Mouse (Mus musculus) kidney, embryonic 14.5 days (tissue): ENCODE results near the gene Rpn2. TPM values are rescaled to one million over a fixed set of nuclear protein-coding genes. Genes with fewer than 3 reads are reported as not detected.

Source experiments
- ATAC-seq: fragments of 200-750 bp; cut with Nextera tagmentation; 2 replicates; pipeline ENCODE4 v1.8.0; 2017; ENCODE audit warnings: moderate number of reproducible peaks, mild to moderate bottlenecking, moderate TSS enrichment, moderate library complexity; ENCODE audit not compliant: low FRiP score, low TSS enrichment
- H3K27ac ChIP-seq: fragments of 300-500 bp; sonication (generic); 2 replicates; pipeline ENCODE4 v1.5.1; 2014; ENCODE audit warnings: low read depth, mild to moderate bottlenecking, low read length, moderate library complexity, mixed read lengths
- H3K27me3 ChIP-seq: fragments of 300-500 bp; sonication (generic); 2 replicates; pipeline ENCODE4 v1.6.1; 2014; ENCODE audit warnings: mild to moderate bottlenecking, low read length; ENCODE audit not compliant: control insufficient read depth, insufficient read depth
- H3K36me3 ChIP-seq: fragments of 300-500 bp; sonication (generic); 2 replicates; pipeline ENCODE4 v1.6.1; 2014; ENCODE audit warnings: low read length, mixed read lengths; ENCODE audit not compliant: control insufficient read depth, insufficient read depth
- H3K4me1 ChIP-seq: fragments of 300-500 bp; sonication (generic); 2 replicates; pipeline ENCODE4 v1.6.1; 2014; ENCODE audit warnings: low read length, mixed read lengths; ENCODE audit not compliant: control insufficient read depth, insufficient read depth
- H3K4me2 ChIP-seq: fragments of 300-500 bp; sonication (generic); replicated peaks from 2 replicates; pipeline ENCODE4 v1.6.1; 2014; ENCODE audit warnings: low read depth, mild to moderate bottlenecking, low read length
- H3K4me3 ChIP-seq: fragments of 300-500 bp; sonication (generic); 2 replicates; pipeline ENCODE4 v1.5.1; 2014; ENCODE audit warnings: mild to moderate bottlenecking, low read length
- H3K9ac ChIP-seq: fragments of 300-500 bp; sonication (generic); 2 replicates; pipeline ENCODE4 v1.6.1; 2014; ENCODE audit warnings: low read depth, mild to moderate bottlenecking, low read length, moderate library complexity
- H3K9me3 ChIP-seq: fragments of 300-500 bp; sonication (generic); 2 replicates; pipeline ENCODE4 v1.6.1; 2016; ENCODE audit warnings: low read length; ENCODE audit not compliant: control insufficient read depth
- WGBS: fragments of 180-500 bp; shearing (Covaris S2); extraction: QIAGEN DNeasy Blood & Tissue Kit; methylation state at CpG from one replicate; pipeline ENCODE4 v1.1.7; 2014; 5-methylcytosine and 5-hydroxymethylcytosine counted together
- polyA plus RNA-seq: library from polyadenylated mRNA; unstranded; fragments of >200 nt; fragmentation: Nextera tagmentation; extraction: Ambion mirVana; gene quantifications from 2 replicates; pipeline ENCODE4 v1.2.1, GENCODE M21; 2014

Rpn2 gene
- polyA plus RNA-seq, 1 experiment from 2014 or later: 311 TPM

DNA sequence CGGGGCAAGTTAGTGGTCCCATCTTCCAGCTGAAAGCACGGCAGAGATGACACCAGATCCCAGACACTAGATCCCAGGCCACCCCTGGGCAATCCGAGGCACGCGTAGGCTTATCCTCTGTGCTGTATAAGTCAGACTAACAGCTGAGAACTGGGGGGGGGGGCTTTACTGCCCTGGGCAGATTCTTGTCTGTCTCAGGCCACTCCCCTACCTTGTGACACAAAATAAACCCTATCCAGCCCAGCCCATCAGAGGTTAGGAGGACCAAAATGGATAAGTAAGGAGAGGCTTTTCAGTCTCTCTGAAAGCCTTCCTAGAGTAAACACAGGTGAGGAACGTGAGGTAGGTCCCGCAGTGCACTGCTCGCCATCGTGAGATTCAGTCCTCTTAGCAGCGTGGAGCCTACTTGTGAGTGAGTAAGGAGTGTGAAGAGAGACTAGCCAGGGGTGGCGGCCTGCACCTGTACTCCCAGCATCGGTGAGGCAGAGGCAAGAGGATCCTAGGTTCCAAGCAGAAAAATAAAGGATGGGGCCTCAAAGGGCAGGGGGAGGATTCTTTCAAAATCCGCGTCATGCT, 37.6 kb downstream of the Rpn2 start:
- Histone ChIP-seq H3K9ac (no peak overlapping the region), H3K27me3 (no peaks in the 10 kb centered on the region), H3K4me1 (no peaks in the 10 kb centered on the region), H3K4me2 (no peak overlapping the region), H3K9me3 (no peaks in the 10 kb centered on the region), H3K27ac (no peak overlapping the region), H3K36me3 (peaks cover 94% of the 10 kb centered on the region), H3K4me3 (no peak overlapping the region)
- 90% methylated on average over 14 of the region's 14 CpGs for WGBS
- no peak for ATAC-seq

DNA sequence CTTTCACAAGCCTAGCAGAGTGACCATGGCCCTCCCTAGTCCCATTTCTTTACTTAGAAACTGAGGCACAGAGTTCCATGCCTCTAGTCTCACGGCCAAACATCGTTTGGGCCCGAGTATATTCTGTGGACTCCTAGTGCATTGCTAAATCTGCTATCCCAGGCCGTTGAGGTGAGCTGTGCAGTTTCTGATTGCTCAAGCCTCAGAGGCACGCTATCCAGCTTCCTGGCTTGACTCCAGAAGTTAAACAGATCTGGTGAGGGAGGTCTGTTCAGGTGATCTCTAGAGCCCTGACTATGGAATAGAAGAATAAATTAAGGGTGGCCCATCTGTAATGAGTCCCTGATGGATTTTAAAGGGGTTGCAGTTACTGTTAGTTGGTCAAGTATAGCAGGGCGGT, 38.4 kb downstream of the Rpn2 start:
- 91% methylated on average over 6 of the region's 6 CpGs for WGBS
- H3K36me3 ChIP-seq: peaks cover 94% of the 10 kb centered on the region
- ATAC-seq: no peak

DNA sequence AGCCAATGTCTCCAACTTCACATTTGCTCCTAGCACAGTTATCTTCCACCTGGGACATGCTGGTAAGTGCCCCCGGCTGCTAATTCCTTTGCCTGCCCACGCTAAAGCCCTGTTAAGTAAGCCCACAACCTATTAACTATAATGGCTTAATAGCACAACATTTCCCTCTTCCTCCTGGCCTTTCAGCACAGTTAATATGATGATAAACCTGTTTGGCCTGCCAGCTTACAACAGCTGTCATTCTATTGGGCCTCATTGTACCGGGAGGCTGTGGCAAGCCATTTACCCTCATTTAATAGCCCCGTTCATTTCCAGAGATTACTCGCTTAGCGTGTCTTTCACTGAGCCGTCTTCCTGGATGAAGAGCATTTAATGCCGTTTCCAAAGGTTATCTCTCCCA, 41.3 kb downstream of the Rpn2 start:
- no peaks in the 10 kb centered on the region for H3K9me3 ChIP-seq
- H3K4me3 ChIP-seq: no peak overlapping the region
- no peaks in the 10 kb centered on the region for H3K27me3 ChIP-seq
- no peak overlapping the region for H3K9ac ChIP-seq
- H3K36me3 ChIP-seq: peaks cover 94% of the 10 kb centered on the region
- H3K27ac ChIP-seq: no peak overlapping the region
- no peak for ATAC-seq
- no peaks in the 10 kb centered on the region for H3K4me1 ChIP-seq
- no peak overlapping the region for H3K4me2 ChIP-seq
- 66% methylated on average over 8 of the region's 8 CpGs for WGBS

More for the DNA sequence above, 38.4 kb downstream of the Rpn2 start:
- Histone ChIP-seq H3K9me3 (no peaks in the 10 kb centered on the region), H3K4me3 (no peak overlapping the region), H3K4me2 (no peak overlapping the region), H3K4me1 (no peaks in the 10 kb centered on the region), H3K27me3 (no peaks in the 10 kb centered on the region), H3K27ac (no peak overlapping the region), H3K9ac (no peak overlapping the region)

DNA sequence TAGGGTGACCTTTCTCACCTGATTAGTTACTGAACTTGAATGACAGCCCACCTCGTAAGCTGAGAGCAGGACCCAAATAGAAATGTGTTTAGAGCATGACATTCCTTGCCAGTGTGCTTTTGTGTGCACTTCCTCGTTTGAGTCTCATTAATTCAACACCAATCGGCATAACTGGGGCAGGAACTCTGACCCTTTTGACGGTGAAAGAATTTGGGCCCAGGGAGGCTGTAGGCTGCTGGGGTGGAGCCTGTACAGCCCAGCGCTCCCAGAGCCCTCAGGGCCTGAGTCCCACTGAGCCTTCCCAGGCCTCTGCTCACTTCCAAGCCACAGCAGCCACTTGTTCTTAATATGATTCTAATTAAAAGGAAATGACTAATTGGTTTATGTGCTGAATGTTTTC, 42.1 kb downstream of the Rpn2 start:
- H3K4me1 ChIP-seq: no peaks in the 10 kb centered on the region
- no peak overlapping the region for H3K4me3 ChIP-seq
- H3K27ac ChIP-seq: no peak overlapping the region
- no peaks in the 10 kb centered on the region for H3K9me3 ChIP-seq
- H3K4me2 ChIP-seq: no peak overlapping the region
- H3K36me3 ChIP-seq: peaks cover 93% of the 10 kb centered on the region
- no peak overlapping the region for H3K9ac ChIP-seq
- 70% methylated on average over 5 of the region's 5 CpGs for WGBS
- no peaks in the 10 kb centered on the region for H3K27me3 ChIP-seq
- ATAC-seq: no peak

DNA sequence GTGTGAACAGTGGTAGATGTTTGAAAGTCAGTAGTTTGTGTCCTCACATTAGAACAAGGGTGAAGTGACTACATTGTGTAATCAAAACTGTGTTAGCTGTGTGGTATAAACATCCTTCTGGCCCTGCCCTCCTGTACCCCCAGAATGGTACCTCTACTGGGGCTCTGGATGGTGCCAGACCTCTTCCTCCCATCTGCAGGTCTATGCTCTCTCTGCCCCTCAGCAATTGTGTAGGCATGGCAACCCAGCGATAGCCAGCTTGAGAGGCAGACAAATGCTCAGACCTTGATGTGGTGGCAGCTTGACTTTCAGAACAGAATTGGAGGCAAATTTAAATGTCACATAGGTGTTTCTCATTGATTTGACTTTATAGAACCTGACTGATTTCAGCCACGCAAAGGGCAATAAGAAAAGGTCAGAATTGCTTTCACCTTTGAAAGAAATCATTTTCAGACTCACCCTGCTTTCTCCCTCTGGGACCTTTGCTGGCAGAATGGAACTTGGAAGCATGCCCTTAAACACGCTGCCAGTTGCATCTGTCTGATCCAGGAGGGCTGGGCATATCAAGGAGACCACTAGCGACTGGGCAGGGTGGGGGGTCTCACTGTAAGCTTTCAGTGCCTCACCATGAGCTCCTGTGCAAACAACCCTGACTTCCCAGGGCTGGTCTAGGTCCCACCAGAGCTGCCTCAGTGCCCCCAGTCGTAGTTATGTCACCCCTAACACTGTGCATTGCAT, 43.4 kb downstream of the Rpn2 start:
- Histone ChIP-seq H3K4me2 (no peak overlapping the region), H3K36me3 (peaks cover 93% of the 10 kb centered on the region), H3K4me1 (no peaks in the 10 kb centered on the region), H3K4me3 (no peak overlapping the region), H3K9ac (no peak overlapping the region), H3K27me3 (no peaks in the 10 kb centered on the region), H3K27ac (no peak overlapping the region), H3K9me3 (no peaks in the 10 kb centered on the region)
- WGBS: 86% methylated on average over 5 of the region's 5 CpGs
- ATAC-seq: no peak

DNA sequence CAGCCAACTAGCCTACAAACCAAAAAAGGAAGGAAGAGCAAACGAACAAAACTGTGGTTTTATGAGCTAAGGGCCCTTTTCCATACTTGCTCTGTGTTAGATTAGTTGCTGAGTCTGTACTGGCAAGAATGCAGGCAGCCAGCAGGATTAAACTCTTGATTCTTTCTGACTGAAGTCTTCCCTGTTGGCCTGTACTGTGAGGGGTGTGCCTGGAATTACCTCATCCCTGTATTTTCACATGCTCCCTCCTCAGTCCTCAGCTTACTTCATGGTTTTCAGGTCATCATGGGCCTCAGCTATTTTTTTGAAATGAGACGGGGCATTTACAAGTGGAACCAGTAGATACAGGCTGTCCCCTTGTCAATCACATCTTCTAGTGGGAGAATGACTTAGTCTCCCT, 46.4 kb downstream of the Rpn2 start:
- Histone ChIP-seq H3K9ac (no peak overlapping the region), H3K36me3 (peaks cover 72% of the 10 kb centered on the region), H3K4me2 (no peak overlapping the region), H3K27me3 (no peaks in the 10 kb centered on the region), H3K9me3 (no peaks in the 10 kb centered on the region), H3K4me1 (no peaks in the 10 kb centered on the region), H3K4me3 (no peak overlapping the region), H3K27ac (no peak overlapping the region)
- ATAC-seq: no peak
- 91% methylated on average over 2 of the region's 2 CpGs for WGBS

DNA sequence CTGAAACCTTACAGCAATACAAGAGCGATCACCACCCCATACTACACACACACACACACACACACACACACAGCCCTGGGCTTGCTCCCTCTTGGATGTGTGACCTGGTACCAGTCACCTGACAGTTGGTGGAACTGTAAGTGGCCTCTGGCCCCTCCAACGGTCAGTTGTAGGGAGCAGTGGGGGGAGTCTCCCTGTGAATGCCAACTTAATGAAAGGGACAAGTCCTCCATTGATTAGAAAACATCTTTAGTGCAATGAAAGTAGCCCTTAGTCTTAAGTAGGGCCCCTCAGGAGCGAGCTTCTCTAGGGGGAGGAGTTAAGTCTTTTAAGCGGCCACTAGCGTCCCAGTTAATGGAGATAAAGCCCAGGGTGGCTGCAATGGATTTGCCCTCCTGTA, 49.3 kb downstream of the Rpn2 start:
- no peak for ATAC-seq

DNA sequence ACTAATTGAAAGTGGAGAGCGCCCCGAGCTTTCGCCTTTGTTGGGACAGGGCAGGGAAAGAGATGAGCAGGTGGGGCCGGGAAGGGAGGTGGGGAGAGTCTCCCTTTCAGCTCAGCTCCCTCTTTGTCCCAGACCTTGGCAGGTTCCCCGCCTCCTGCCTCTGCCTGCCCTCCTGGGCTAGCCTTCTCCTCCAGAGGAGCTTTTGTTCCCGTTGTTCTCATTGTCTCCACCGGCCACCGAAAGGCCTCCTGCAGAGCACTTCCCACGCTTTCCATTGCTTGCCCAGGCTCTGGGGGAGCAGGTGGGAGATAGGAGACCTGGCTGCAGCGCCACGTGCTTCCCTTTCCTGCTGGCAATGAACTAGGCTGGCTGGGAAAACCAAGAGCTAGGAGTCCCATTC, 49.8 kb downstream of the Rpn2 start:
- no peak for ATAC-seq
- 31% methylated on average over 11 of the region's 11 CpGs for WGBS
- no peak overlapping the region for H3K4me2 ChIP-seq
- H3K4me3 ChIP-seq: no peak overlapping the region
- H3K36me3 ChIP-seq: peaks cover 39% of the 10 kb centered on the region
- no peak overlapping the region for H3K27ac ChIP-seq
- no peaks in the 10 kb centered on the region for H3K27me3 ChIP-seq
- no peaks in the 10 kb centered on the region for H3K4me1 ChIP-seq
- H3K9ac ChIP-seq: no peak overlapping the region
- no peaks in the 10 kb centered on the region for H3K9me3 ChIP-seq

More for the DNA sequence above, 49.3 kb downstream of the Rpn2 start:
- Histone ChIP-seq H3K36me3 (peaks cover 44% of the 10 kb centered on the region), H3K27ac (no peak overlapping the region), H3K4me3 (no peak overlapping the region), H3K9ac (no peak overlapping the region), H3K4me2 (no peak overlapping the region), H3K9me3 (no peaks in the 10 kb centered on the region), H3K27me3 (no peaks in the 10 kb centered on the region), H3K4me1 (no peaks in the 10 kb centered on the region)
- WGBS: 43% methylated on average over 5 of the region's 5 CpGs

DNA sequence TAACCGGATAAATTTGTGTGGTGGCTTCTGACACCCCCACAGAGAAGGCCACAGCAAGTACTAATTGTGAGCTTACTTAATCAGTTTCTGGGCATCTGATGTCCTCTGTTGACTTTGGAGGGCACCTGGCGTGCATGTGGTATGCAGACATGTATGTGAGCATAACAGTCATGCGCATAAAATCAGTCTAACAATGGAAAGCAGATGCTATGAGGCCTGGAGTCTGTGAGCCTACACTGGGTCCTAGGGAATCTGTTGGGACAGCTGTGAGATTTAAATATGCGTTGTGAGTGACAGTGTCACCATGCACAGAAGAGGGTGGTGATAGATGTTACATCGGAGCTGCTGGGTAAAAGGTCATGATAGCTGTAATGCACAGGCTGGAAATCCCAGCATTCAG, 53.2 kb downstream of the Rpn2 start:
- no peak overlapping the region for H3K27ac ChIP-seq
- no peak overlapping the region for H3K9ac ChIP-seq
- no peaks in the 10 kb centered on the region for H3K9me3 ChIP-seq
- no peaks in the 10 kb centered on the region for H3K4me1 ChIP-seq
- H3K27me3 ChIP-seq: no peaks in the 10 kb centered on the region
- H3K36me3 ChIP-seq: peaks cover 7% of the 10 kb centered on the region; the same call in 1 of the 2 replicates
- H3K4me3 ChIP-seq: no peak overlapping the region
- no peak overlapping the region for H3K4me2 ChIP-seq
- WGBS: 88% methylated on average over 5 of the region's 5 CpGs
- ATAC-seq: no peak
